Mouse (Mus musculus): ENCODE measurements at regions not wholly inside any gene's neighbourhood (a gene's known extent, or its start where the extent isn't known, plus 50 kb on each side); places are given as distances from the start of the nearest gene placed in this dataset.

GRCm38 (mm10) chr10:102615962-102616595, 104.1 kb downstream of the Rassf9 start:
- H3K9me3 ChIP-seq (replicated peaks) = no peaks in the 10 kb centered on the region

More at GRCm38 (mm10) chr10:102615962-102616595, 104.1 kb downstream of the Rassf9 start:
- 66% methylated on average over 10 of the region's 10 CpGs for WGBS (ENCODE audit: insufficient replicate concordance)
- Histone ChIP-seq H3K36me3 (replicated peaks) (no peaks in the 10 kb centered on the region), H3K4me3 (replicated peaks) (no peak overlapping the region), H3K4me1 (replicated peaks) (no peaks in the 10 kb centered on the region), H3K9ac (no peak overlapping the region), H3K27ac (replicated peaks) (no peak overlapping the region), H3K27me3 (no peaks in the 10 kb centered on the region), H3K4me2 (no peak overlapping the region)
- ATAC-seq (ENCODE audit: insufficient read depth) = no peak
